Mouse (Mus musculus) thymus, adult 2 months (tissue): ENCODE measurements around the gene Pou2af1.

Source experiments
- CTCF ChIP-seq: fragments of 200-500 bp; IDR thresholded peaks from 2 replicates; pipeline ENCODE4 v1.5.1; 2012; ENCODE audit warnings: mild to moderate bottlenecking, control low read depth, low read length, moderate library complexity, borderline replicate concordance; ENCODE audit not compliant: control insufficient read depth, poor library complexity, insufficient read depth; ENCODE audit errors: extremely low read depth
- POLR2A ChIP-seq: fragments of 200-500 bp; IDR thresholded peaks from 2 replicates; pipeline ENCODE4 v1.6.1; 2012; ENCODE audit warnings: mild to moderate bottlenecking, low read length, control low read depth, moderate library complexity; ENCODE audit not compliant: control insufficient read depth, poor library complexity, insufficient read depth; ENCODE audit errors: extremely low read depth

- TF ChIP-seq CTCF (no peak), POLR2A (no peak)
Measured at GRCm38 (mm10) chr9:51215311-51215710, 1.8 kb downstream of the Pou2af1 start.
